ENCODE assay signal across 11 mouse cellular contexts in the genomic region with DNA sequence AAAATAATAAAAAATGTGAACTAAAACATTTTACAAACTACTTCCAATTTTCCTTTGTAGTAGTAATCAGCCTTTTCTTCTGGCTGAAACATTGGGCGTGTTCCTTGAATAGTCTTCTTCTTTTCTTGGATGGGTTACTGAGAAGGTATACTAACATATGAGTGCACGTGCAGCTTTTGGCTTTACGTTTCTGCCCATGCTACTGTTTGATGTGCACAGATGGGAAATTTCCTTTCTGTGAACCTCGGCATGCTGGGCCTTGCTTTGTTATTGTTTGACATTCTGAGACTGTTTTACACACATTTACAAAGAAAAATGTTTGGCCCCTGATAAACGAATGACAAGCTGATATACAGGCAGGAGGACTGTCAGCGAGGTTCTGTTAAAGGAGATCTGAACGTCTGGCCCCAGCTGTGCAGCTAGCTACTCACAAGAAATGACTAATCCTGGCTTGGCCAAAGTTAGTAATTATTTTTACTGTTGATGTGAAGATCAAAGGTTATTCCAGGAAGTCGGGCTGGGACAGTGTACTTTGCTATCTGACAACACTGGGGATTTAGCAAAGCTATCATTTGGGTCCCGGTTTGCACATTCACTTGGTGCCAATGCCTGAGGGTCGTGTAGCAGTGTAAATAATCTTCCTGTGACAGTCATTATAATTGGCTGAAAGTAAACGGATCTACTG.
DNase-seq lines count a peak whose midpoint lies in the region; ATAC-seq lines count a peak whose summit lies in the region.
"Had no signal": no experiment of that assay in that cellular context is flagged by ENCODE, and none has a peak within 500 bp of the region (broad histone marks: within the 10 kb centered on the region; RNA-seq: fewer than 3 reads in every experiment).

No protein-coding gene starts in this region.

- no peaks in the 10 kb centered on the region for H3K27me3 ChIP-seq in kidney, embryonic 15.5 days
- no peaks in the 10 kb centered on the region for H3K27me3 ChIP-seq in forebrain, embryonic 11.5 days (ENCODE audit: control insufficient read depth, insufficient read depth, low read length)
- H3K27me3 ChIP-seq: forebrain, embryonic 15.5 days; midbrain, embryonic 13.5 days had no signal

- no peak overlapping the region for H3K9ac ChIP-seq in kidney, embryonic 15.5 days
- no peak overlapping the region for H3K9ac ChIP-seq in forebrain, embryonic 11.5 days (ENCODE audit: low read length)
- H3K9ac ChIP-seq: forebrain, embryonic 15.5 days; midbrain, embryonic 13.5 days had no signal

- no peak overlapping the region for H3K4me3 ChIP-seq in kidney, embryonic 15.5 days (replicated peaks)
- no peak overlapping the region for H3K4me3 ChIP-seq in forebrain, embryonic 11.5 days (ENCODE audit: low read depth, low read length)
- H3K4me3 ChIP-seq: forebrain, embryonic 15.5 days; midbrain, embryonic 13.5 days had no signal

- peak; percentile 6 to 18 for DNase-seq in lung, adult 18-20 months
- DNase-seq in lung, postnatal 14 days = no peak
- DNase-seq in gastrocnemius, postnatal 25 days = peak; percentile 31
- peak; percentile 52 for DNase-seq in lung, postnatal 36 days
- DNase-seq in adipocyte (ENCODE audit: low spot score) = no peak
- no peak for DNase-seq in forebrain, embryonic 11.5 days (ENCODE audit: low spot score)
- DNase-seq: layer of hippocampus, adult 9-11 months had no signal

- H3K4me1 ChIP-seq in kidney, embryonic 15.5 days = peaks cover 5% of the 10 kb centered on the region; the same call in 1 of the 2 replicates
- H3K4me1 ChIP-seq in forebrain, embryonic 11.5 days (replicated peaks; ENCODE audit: control insufficient read depth, insufficient read depth, low read length) = no peaks in the 10 kb centered on the region
- H3K4me1 ChIP-seq: forebrain, embryonic 15.5 days; midbrain, embryonic 13.5 days had no signal

- no peak overlapping the region; the same call in 1 of the 2 replicates for H3K27ac ChIP-seq in kidney, embryonic 15.5 days
- H3K27ac ChIP-seq in forebrain, embryonic 11.5 days (ENCODE audit: low read depth, low read length) = no peak overlapping the region
- H3K27ac ChIP-seq: forebrain, embryonic 15.5 days; midbrain, embryonic 13.5 days had no signal

- WGBS in kidney, embryonic 15.5 days = 23% methylated on average over 11 of the region's 11 CpGs
- 68% methylated on average over 11 of the region's 11 CpGs for WGBS in forebrain, embryonic 11.5 days

- no peak overlapping the region for H3K4me2 ChIP-seq in kidney, embryonic 15.5 days
- no peak overlapping the region for H3K4me2 ChIP-seq in forebrain, embryonic 11.5 days (ENCODE audit: low read depth, low read length, severe bottlenecking)
- H3K4me2 ChIP-seq: forebrain, embryonic 15.5 days; midbrain, embryonic 13.5 days had no signal

- H3K9me3 ChIP-seq in kidney, embryonic 15.5 days (replicated peaks) = no peaks in the 10 kb centered on the region
- no peaks in the 10 kb centered on the region for H3K9me3 ChIP-seq in forebrain, embryonic 11.5 days (ENCODE audit: control insufficient read depth, low read length)
- H3K9me3 ChIP-seq: forebrain, embryonic 15.5 days; midbrain, embryonic 13.5 days had no signal

- no peaks in the 10 kb centered on the region for H3K36me3 ChIP-seq in kidney, embryonic 15.5 days
- no peaks in the 10 kb centered on the region for H3K36me3 ChIP-seq in forebrain, embryonic 11.5 days (ENCODE audit: control insufficient read depth, insufficient read depth, low read length)
- H3K36me3 ChIP-seq: forebrain, embryonic 15.5 days; midbrain, embryonic 13.5 days had no signal

- peak; percentile 92 for ATAC-seq in kidney, embryonic 15.5 days (replicated peaks; ENCODE audit: low FRiP score)
- ATAC-seq in CD4-positive, CD25-positive, alpha-beta regulatory T cell, adult 4 months = no peak
- no peak for ATAC-seq in forebrain, embryonic 11.5 days (replicated peaks; ENCODE audit: low FRiP score)
- ATAC-seq: forebrain, embryonic 15.5 days; midbrain, embryonic 13.5 days had no signal

Comparison
In these comparisons a context has a peak if more than half of its experiments do, and no peak if none do; other contexts are left out.
1. DNase-seq: peak in lung, adult 18-20 months (2 of 2), gastrocnemius, postnatal 25 days (single experiment) and lung, postnatal 36 days (single experiment); none in lung, postnatal 14 days (single experiment), adipocyte (single experiment) and forebrain, embryonic 11.5 days (single experiment).